Mouse (Mus musculus): ENCODE results near the gene Eef1akmt3.
"Not testable (repeated sequence)": the region's sequence is repeated elsewhere in the genome, so short reads cannot be mapped to it uniquely, and the experiment has no call there.

Eef1akmt3 gene

DNA sequence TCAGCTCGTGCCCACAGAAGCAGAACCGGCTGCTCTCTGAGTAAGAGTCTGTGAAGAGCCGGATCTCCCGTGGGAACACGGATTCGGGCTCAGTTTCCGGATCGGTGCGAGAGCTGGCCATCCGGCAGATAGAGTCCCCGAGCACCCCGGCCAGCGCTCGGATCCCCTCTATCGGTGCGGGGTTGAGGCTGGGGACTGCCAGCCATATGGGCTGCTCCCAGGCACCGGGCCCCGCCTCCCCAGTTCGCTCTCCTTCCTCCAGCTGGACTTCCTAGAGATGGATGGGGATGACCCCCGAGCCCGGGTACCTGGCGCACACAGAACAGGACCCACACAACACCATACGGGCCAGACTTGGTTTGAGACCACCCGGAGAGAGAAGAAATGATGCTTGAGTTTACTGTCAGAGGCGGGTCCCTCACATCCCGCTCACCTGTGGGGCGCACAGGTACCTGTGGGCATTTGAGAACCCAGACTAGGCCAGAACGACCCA, at the start of gene Eef1akmt3, which contains the start of gene Mettl1:
Gene Eef1akmt3 (minus strand): TSS at position 240 of the 493 bp plus-strand sequence.
Gene Mettl1 (plus strand): TSS at position 141 of the 493 bp plus-strand sequence.
- no peak for DNase-seq (ENCODE audit: low read depth, low spot score)

DNA sequence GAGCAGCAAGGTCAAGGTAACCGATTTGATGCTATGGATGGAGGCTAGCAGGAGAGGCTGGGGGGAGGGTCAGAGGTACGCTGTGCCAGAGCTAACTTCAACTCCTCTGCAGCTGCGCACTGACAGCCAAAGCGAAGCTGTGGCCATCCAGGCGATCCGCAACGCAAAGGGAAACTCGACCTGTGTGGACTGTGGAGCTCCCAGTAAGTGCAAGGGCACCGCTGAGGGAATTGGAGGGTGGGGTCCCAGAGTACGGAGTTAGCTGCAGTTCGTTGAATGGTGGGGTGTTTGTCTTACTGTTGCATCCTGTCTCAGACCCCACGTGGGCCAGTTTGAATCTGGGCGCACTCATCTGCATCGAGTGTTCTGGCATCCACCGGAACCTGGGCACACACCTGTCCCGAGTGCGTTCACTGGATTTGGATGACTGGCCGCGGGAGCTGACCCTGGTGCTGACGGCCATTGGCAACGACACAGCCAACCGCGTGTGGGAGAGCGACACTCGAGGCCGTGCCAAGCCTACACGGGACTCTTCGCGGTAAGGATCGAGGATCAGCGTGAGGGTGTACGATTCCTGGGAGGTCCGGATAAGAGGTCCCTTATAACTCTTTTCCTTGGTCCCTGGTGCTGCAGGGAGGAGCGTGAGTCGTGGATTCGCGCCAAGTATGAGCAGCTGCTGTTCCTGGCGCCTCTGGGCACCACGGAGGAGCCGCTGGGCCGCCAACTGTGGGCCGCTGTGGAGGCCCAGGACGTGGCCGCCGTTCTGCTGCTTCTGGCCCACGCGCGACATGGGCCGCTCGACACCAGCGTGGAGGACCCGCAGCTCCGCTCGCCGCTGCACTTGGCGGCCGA, 49.5 kb upstream of the Eef1akmt3 start:
- no peak for DNase-seq (ENCODE audit: low read depth, low spot score)

DNA sequence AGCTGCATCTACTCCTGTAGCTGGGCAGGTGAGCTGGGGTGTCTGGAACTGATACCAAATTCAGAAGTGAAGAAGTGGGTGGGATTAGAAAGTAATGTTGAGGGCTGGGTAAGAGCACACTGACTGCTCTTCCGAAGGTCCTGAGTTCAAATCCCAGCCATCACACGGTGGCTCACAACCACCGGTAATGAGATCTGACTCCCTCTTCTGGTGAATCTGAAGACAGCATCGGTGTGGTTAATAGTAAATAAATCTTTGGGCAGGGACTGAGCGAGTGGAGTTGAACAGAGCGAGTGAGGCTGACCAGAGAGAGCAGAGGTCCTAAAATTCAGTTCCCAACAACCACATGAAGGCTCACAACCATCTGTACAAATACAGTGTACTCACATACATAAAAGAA, 44.3 kb upstream of the Eef1akmt3 start:
- DNase-seq (ENCODE audit: low read depth, low spot score), result no peak

DNA sequence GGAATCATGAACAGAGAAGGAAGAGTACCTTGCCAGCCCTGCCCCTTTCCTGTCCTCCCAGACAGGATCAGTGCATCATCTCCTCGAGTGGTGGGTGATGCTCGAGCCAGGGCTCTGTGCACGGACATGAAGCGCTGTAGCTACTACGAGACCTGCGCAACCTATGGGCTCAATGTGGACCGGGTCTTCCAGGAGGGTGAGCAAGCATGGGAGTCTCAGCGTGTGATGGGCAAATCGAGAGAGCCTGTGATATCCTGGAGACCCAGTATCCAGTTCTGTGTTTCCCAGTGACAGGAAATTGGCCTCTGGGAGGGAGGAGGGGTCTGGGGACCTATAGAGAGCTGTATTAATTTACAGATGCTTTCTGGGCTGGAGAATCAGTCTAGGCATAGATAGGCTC, 43.7 kb upstream of the Eef1akmt3 start:
- no peak for DNase-seq (ENCODE audit: low read depth, low spot score)

DNA sequence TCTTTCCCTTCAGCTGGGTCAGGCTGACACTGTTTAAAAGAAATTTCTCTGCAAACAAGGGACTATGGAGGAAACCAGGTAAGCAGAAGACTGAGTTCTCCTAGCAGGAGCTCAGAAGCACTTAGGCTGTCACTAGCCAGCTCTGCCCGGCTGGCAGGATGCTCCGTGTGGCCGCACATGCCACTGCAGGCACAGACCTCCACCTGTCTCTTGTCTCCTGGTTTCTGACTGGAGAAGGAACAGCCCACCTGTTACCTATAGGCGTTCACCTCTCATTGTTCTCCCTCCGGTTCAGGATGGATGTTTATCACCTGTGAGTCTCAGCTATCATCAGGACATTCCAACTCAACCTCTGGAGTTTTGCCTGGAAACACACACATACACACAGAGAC, 42.6 kb upstream of the Eef1akmt3 start:
- DNase-seq (ENCODE audit: low read depth, low spot score), result no peak

DNA sequence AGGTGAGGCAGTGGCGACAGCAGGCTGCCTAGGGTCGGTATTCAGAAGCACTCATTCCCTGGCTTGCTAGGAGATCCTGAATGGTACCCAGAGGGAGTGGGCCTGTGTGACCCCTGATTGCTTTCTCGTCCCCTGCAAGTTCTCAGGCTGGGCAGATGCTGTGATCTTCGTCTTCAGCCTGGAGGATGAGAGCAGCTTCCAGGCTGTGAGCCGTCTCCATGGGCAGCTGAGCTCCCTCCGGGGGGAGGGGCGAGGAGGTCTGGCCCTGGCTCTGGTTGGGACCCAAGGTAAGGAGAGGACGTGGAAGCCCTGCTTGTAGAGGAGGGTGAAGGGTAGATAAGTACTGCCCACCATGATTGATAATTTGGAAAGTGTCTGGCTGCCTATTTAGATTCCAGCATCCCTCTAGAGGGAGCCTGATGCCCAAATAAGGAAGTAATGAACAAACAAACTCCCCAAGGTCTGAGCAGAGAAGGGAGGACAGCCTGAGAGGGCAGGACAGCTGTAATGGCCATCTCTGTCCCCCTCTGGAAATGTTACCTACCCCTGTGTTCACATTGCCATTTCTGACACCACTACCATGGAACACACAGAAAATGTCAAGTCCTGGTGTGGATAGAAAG, 42.1 kb upstream of the Eef1akmt3 start:
- DNase-seq (ENCODE audit: low read depth, low spot score), result no peak

DNA sequence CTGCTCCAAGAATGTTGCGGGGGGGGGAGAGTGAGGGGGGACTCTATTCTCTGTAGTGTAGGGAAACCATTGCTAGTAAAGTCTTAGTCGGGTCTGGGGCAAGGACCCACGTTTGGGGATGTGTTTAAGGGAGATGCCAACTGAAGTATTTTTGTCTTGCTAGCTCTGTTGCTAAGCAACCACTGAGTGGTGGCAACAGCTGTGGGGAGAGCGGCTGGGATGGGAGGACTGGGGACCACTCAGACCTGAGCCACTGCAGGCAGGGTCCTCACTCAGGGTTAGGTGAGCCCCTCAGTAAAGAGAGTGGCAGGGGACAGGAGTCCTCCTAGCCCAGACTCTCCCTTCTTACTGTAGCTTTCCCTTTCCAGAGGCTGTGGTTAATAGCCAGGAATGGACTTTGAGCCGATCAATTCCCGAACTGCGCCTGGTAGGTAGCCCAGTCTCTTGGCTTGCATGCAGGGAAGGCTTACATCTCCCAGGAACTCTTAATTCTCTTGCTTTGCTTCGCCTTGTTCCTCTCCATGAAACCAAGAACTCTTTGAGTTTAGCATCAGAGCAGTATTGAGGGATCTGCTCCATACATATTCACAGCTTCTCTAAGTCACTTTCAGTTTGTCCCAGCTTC, 40.8 kb upstream of the Eef1akmt3 start:
- no peak for DNase-seq (ENCODE audit: low read depth, low spot score)

DNA sequence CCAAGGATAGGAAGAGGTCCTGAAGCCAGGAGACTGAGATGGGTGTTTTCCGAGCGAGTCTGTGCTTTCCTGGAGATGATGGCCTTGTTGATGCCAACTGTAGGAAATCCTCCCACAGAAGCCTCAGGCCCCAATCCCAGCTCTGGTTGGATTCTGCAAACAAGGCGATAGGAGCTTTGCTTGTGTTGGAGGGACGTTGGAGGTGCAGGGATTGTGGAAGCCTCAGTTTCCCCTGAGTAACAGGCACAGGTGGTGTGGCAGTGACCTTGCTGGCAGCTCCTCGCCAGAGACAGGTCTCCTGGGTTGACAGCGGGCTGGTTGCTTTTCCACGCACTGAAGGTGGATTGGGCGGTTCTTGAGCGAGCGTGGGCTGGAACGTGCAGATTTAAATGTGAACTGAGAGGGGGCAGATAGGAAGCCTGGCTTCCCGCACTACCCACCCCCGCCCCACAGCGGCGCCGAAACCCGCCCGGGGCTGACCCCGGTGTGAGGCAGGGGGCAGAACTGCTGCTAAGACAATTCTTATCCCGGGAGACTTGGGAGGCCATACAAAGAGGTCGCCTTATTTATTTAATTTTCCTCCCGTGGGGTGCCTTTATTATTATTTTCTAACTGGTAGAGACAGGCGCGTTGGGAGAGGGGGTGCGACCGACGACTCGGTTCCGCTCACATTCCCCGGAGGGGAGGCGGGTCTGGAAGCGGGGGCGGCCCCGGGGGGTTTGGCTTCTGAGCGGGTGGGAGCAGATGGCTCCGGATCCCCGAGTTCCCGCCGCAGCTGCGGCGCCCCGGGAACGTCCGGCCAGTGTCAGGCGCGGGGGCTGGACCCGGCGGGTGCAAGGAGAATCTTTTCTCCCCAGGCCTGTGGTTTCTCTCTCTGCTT, 39.8 kb upstream of the Eef1akmt3 start:
- no peak for DNase-seq (ENCODE audit: low read depth, low spot score)

DNA sequence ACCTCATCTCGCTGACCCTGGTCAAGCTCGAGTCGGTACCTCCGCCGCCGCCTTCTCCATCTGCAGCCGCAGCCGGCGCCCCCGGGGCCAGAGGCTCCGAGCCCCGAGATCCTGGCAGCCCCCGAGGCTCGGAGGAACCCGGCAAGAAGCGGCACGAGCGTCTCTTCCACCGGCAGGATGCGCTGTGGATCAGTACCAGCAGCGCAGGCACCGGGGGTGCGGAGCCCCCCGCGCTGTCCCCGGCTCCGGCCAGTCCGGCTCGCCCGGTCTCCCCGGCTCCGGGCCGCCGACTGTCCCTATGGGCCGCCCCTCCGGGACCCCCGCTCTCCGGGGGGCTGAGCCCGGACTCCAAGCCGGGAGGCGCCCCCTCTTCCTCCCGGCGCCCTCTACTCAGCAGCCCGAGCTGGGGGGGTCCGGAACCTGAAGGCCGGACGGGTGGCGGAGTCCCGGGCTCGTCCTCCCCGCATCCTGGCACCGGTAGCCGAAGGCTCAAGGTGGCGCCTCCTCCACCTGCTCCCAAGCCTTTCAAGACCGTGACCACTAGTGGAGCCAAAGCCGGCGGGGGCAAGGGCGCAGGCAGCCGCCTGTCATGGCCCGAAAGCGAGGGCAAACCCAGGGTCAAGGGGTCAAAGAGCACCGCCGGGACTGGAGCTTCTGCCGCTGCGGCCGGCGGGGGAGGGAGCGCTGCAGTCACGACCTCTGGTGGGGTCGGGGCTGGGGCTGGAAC, 38.5 kb upstream of the Eef1akmt3 start:
- no peak for DNase-seq (ENCODE audit: low read depth, low spot score)

DNA sequence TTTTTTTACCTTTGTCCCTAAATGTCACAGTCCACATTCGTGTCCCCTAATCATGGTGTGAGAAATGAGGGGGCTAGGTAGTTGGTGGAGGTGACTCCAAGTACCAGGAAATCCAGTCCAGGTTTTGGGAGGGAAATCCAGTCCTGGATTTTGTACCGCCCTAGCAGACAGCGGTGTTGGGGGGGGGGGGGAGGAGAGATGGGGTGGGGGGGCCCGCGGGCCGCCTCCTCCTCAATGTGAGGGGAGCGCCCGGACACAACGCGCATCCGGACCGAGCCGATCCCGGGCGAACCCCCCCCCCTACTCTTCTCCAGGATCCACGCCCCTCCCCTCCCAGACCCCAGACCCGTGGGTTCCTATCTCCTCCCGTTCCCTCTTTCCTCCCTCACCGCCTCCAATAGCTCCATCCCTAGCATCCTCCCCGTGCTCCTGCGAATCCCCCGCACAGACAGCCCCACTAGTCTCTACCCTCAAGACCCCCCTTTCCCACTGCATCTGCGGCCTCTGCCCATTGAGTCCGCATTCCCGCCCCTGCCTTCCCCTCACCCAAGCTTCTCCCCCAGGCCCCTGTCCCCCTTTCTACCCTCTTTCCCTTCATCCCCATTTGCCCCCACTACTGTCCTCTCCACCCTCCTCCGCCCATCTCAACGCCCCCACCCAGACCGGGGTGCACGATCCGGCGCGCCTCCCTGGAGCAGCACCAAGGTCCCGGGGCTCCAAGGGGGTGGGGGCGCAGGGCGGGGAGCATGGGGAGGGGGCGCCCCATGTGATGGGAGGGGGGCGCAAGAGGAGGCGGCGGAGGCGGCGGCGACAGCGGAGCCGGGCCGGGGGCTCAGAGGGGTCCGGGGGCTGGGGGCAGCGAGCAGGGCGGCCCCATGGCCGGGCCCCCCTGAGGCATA, 37.6 kb upstream of the Eef1akmt3 start:
- no peak for DNase-seq (ENCODE audit: low read depth, low spot score)

DNA sequence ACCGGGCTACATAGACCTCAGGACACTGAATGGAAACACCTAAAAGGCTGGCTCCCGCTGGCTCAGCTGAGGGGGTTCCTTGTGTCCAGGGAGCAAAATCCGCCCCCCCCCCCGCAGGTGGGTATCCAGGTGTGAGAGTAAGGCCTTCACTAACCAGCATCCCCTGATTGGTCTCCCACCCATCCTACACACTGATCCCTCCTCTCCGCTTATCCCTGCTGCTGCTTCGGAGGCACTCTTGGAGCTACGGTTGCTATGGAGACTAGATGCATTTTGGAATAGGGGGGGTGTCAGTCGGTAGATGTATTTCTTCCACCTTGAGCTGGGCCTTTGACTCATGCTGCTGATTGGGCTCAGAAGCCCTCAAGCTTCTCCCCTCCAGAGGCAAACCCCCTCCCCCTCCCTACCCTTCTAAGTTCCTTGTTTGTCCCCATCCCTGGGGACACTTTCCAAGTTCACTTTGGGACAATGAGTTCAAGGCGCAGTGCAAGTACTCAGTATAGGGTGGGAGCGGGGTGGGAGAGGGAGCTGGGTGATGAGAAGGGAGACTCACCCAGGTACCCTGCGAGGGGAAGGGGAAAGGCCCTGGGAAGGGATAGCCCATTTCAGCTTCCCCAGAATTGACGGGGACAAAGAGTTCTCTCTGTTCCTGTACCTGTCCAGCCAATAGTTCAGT, 36.8 kb upstream of the Eef1akmt3 start:
- no peak for DNase-seq (ENCODE audit: low read depth, low spot score)

DNA sequence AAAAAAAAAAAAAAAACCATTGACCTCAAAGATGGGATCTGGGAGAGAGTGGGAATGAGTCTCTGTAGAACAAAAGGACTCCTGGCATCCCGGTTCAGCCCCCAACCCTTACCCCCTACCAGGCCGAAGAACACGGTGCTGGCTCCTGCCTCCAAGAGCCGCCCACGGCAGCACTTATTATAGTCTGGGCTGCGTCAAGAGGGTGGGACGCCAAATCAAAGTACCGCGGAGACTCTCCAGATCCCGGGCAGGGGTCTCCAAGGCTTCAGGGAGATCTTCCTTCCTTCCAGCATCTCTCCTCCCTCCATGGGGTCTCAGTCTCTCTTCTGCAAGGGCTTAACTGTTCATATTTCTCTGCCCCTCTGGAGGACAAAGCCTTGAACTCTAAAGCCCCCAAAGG, 36.2 kb upstream of the Eef1akmt3 start:
- DNase-seq (ENCODE audit: low read depth, low spot score), result no peak

DNA sequence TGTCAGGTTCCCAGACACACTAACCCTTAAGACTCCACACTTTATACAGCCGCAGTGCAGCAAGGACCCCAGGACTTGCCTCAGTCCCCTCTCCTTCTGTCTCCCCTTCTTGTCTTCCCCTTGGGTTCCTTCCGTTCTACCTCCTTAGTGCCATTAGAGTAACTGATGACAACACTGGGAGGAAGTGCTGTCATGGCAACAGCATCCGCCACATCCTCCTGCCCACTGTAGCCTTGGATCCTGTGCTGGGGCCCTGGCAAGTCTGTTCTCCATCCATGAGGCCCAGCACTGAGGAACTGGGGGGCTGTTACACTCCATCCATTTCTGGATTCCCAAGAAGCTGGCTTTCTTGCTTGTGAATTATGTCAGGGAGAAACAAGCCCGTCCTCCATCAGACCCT, 34.8 kb upstream of the Eef1akmt3 start:
- no peak for DNase-seq (ENCODE audit: low read depth, low spot score)

DNA sequence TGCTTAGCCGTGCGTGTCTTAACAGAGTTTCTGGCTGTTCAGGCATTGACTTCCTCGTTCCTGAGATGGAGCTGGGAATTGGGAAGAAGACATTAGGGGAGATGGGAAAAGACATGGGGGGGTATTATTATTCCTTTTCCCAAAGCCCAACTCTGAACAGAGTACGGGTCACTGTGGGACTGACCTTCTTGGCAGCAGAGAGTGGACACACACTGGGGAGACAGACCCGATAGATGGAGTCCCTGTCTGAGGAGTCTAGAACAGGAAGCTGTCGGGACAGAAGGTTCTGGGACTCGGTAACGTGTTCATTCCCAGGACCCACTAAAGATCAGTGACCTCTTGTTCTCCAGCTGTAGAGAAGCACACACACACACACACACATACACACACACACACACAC, 34.3 kb upstream of the Eef1akmt3 start:
- DNase-seq (ENCODE audit: low read depth, low spot score), result no peak

DNA sequence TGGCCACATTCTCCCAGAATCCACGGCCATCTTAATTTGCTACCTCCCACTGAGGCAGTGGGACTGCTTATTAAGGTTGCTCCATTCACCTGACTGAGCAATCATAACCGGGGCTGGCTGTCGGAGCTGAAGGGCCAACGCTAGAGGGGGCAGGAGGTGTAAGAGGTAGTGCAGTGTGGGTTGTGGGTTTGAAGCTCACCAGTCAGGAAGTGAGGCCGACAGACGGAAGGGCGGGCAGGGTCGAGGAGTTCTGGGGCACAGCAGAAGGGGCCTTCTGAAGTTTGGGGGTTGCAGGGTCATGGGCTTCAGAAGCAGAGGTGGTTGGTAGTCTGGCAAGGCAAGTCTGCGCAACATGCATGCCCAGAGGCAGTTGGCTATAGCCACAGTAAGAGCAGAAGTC, 33.8 kb upstream of the Eef1akmt3 start, which contains the start of gene Agap2:
Gene Agap2 (plus strand): TSS at position 205 of the 400 bp plus-strand sequence.
- no peak for DNase-seq (ENCODE audit: low read depth, low spot score)

DNA sequence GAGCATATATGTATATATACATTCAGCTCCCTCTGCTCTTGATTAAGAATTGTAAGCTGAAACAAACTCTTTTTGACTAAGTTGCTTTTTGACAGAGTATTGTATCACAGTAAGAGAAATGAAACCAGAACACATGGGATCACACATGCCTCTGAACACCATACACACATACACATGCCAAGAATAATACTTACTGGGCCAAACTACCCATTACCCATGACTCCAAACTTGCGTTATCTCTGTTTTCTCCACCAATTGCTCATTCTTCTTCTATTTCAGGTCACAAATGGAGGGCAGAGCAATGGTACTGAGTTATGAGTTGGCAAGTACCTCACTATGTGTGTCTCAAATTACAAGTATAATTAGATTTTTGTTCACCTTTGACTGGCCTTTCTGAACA, 32.7 kb upstream of the Eef1akmt3 start:
- DNase-seq (ENCODE audit: low read depth, low spot score), result no peak

DNA sequence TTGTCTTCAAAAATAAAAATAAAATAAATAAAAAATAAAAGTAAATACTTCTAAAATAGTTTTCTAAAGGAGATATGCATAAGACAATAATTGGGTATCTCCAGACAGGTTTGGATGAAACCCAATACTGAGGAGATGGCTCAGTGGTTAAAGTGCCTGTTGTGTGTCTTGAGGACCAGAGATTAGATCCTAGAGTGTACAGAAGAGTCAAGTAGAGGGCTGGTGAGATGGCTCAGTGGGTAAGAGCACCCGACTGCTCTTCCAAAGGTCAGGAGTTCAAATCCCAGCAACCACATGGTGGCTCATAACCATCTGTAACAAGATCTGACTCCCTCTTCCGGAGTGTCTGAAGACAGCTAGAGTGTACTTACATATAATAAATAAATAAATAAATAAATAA, 31.7 kb upstream of the Eef1akmt3 start:
- not testable (repeated sequence) for DNase-seq (ENCODE audit: low read depth, low spot score)

DNA sequence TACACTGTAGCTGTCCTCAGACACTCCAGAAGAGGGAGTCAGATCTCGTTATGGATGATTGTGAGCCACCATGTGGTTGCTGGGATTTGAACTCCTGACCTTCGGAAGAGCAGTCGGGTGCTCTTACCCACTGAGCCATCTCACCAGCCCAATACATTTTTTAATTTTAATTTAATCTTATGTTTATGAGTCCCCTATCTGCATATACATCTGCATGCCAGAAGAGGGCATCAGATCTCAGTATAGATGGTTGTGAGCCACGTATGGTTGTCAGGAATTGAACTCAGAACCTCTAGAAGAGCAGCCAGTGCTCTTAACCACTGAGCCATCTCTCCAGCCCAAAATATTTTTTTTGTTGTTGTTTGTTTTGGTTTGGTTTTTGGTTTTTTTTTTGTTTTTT, 31.0 kb upstream of the Eef1akmt3 start:
- DNase-seq (ENCODE audit: low read depth, low spot score), result not testable (repeated sequence)

DNA sequence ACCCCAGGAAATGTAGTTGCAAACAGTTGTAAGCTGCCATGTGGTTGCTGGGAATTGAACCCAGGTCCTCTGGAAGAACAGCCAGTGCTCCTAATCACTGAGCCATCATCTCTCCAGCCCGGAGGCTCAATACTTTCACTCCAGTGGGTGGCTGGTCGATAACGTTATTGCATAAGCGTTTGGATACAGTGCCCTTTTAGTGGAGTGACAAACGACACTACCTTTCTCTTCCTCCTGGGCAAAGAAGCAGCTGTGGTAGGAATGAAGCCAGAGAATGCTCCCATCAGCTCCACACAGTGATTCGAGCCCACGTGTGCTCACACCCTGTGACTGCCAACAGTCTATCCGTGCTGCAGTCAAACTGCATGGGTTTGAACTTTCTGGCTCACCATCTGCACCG, 29.9 kb upstream of the Eef1akmt3 start:
- DNase-seq (ENCODE audit: low read depth, low spot score), result no peak

All from retina, adult 2 months (tissue).